Mouse (Mus musculus): ENCODE measurements around the gene Kif17. TPM values are rescaled to one million over a fixed set of nuclear protein-coding genes. Genes with fewer than 3 reads are reported as not detected.

The Kif17 gene
- total RNA-seq, 1 experiment, result 0.40 TPM

GRCm38 (mm10) chr4:138282834-138283233, 32.6 kb downstream of the Kif17 start:
- Histone ChIP-seq H3K36me3 (ENCODE audit: control insufficient read depth, insufficient read depth, low read length, poor library complexity, severe bottlenecking) (no peaks in the 10 kb centered on the region), H3K9me3 (ENCODE audit: control insufficient read depth, insufficient read depth, low read depth, low read length) (no peaks in the 10 kb centered on the region), H3K27ac (ENCODE audit: insufficient read depth, low read depth, low read length, poor library complexity, severe bottlenecking) (no peak overlapping the region), H3K9ac (ENCODE audit: insufficient read depth, low read depth, low read length, poor library complexity, severe bottlenecking) (no peak overlapping the region), H3K4me3 (ENCODE audit: insufficient read depth in 1 of 2, low read depth in 1 of 2, low read length in 2 of 2, poor library complexity in 1 of 2, severe bottlenecking in 1 of 2) (no peak overlapping the region), H3K4me1 (ENCODE audit: control insufficient read depth in 2 of 2, insufficient read depth in 2 of 2, low read length in 2 of 2, poor library complexity in 1 of 2) (peaks cover 0 to 4% of the 10 kb centered on the region in 2 experiments; a peak in 2 of 4 replicates)
- peak; percentile 95 for DNase-seq (ENCODE audit: low read depth, low spot score)
- peak; percentile 36; the same call in 1 of the 2 replicates for TF ChIP-seq HCFC1 (IDR thresholded peaks at IDR 0.05; ENCODE audit: borderline replicate concordance, insufficient read depth, low read length)
- TF ChIP-seq ZNF384 (IDR thresholded peaks at IDR 0.05; ENCODE audit: low read depth, low read length), result peak; percentile 72
- TF ChIP-seq ZC3H11A (IDR thresholded peaks at IDR 0.05; ENCODE audit: borderline replicate concordance, low read depth, low read length), result peak; percentile 62; the same call in 1 of the 2 replicates
- TF ChIP-seq MAFK (IDR thresholded peaks at IDR 0.05; ENCODE audit: insufficient read depth, low read depth, low read length), result no peak
- in situ Hi-C loops (cut with MboI; ENCODE audit: low sequenced_read_pairs in 2 of 2, unreplicated experiment in 2 of 2), result no loop called here

- no peak for DNase-seq (ENCODE audit: low read depth, low spot score)
- TF ChIP-seq ZC3H11A (IDR thresholded peaks at IDR 0.05; ENCODE audit: borderline replicate concordance, low read depth, low read length) (no peak), ZNF384 (IDR thresholded peaks at IDR 0.05; ENCODE audit: low read depth, low read length) (no peak), HCFC1 (IDR thresholded peaks at IDR 0.05; ENCODE audit: borderline replicate concordance, insufficient read depth, low read length) (no peak), CHD2 (IDR thresholded peaks at IDR 0.05; ENCODE audit: low read depth, low read length) (no peak)
- H3K9me3 ChIP-seq (ENCODE audit: control insufficient read depth, insufficient read depth, low read depth, low read length), result no peaks in the 10 kb centered on the region
- no peak overlapping the region for H3K9ac ChIP-seq (ENCODE audit: insufficient read depth, low read depth, low read length, poor library complexity, severe bottlenecking)
- in situ Hi-C loops (cut with MboI; ENCODE audit: low sequenced_read_pairs in 2 of 2, unreplicated experiment in 2 of 2), result no loop called here
- peaks cover 0 to 3% of the 10 kb centered on the region in 2 experiments; a peak in 1 of 4 replicates for H3K4me1 ChIP-seq (ENCODE audit: control insufficient read depth in 2 of 2, insufficient read depth in 2 of 2, low read length in 2 of 2, poor library complexity in 1 of 2)
- H3K4me3 ChIP-seq (ENCODE audit: insufficient read depth in 1 of 2, low read depth in 1 of 2, low read length in 2 of 2, poor library complexity in 1 of 2, severe bottlenecking in 1 of 2), result no peak overlapping the region
- H3K36me3 ChIP-seq (ENCODE audit: control insufficient read depth, insufficient read depth, low read length, poor library complexity, severe bottlenecking), result no peaks in the 10 kb centered on the region
- no peak overlapping the region for H3K27ac ChIP-seq (ENCODE audit: insufficient read depth, low read depth, low read length, poor library complexity, severe bottlenecking)
Measured at GRCm38 (mm10) chr4:138286411-138286810, 36.2 kb downstream of the Kif17 start.

- in situ Hi-C loops (cut with MboI; ENCODE audit: low sequenced_read_pairs in 2 of 2, unreplicated experiment in 2 of 2), result no loop called here
- H3K36me3 ChIP-seq (ENCODE audit: control insufficient read depth, insufficient read depth, low read length, poor library complexity, severe bottlenecking), result no peaks in the 10 kb centered on the region
- DNase-seq (ENCODE audit: low read depth, low spot score), result no peak
- peaks cover 0 to 3% of the 10 kb centered on the region in 2 experiments; a peak in 1 of 4 replicates for H3K4me1 ChIP-seq (ENCODE audit: control insufficient read depth in 2 of 2, insufficient read depth in 2 of 2, low read length in 2 of 2, poor library complexity in 1 of 2)
- H3K9me3 ChIP-seq (ENCODE audit: control insufficient read depth, insufficient read depth, low read depth, low read length), result no peaks in the 10 kb centered on the region
- no peak for TF ChIP-seq HCFC1 (IDR thresholded peaks at IDR 0.05; ENCODE audit: borderline replicate concordance, insufficient read depth, low read length)
- no peak for TF ChIP-seq ZNF384 (IDR thresholded peaks at IDR 0.05; ENCODE audit: low read depth, low read length)
- no peak overlapping the region for H3K4me3 ChIP-seq (ENCODE audit: insufficient read depth in 1 of 2, low read depth in 1 of 2, low read length in 2 of 2, poor library complexity in 1 of 2, severe bottlenecking in 1 of 2)
- no peak overlapping the region for H3K27ac ChIP-seq (ENCODE audit: insufficient read depth, low read depth, low read length, poor library complexity, severe bottlenecking)
- no peak overlapping the region for H3K9ac ChIP-seq (ENCODE audit: insufficient read depth, low read depth, low read length, poor library complexity, severe bottlenecking)
Measured at GRCm38 (mm10) chr4:138288691-138289090, 38.5 kb downstream of the Kif17 start.

- H3K4me3 ChIP-seq (ENCODE audit: insufficient read depth in 1 of 2, low read depth in 1 of 2, low read length in 2 of 2, poor library complexity in 1 of 2, severe bottlenecking in 1 of 2), result no peak overlapping the region
- in situ Hi-C loops (cut with MboI; ENCODE audit: low sequenced_read_pairs in 2 of 2, unreplicated experiment in 2 of 2), result no loop called here
- H3K27ac ChIP-seq (ENCODE audit: insufficient read depth, low read depth, low read length, poor library complexity, severe bottlenecking), result no peak overlapping the region
- TF ChIP-seq CHD2 (IDR thresholded peaks at IDR 0.05; ENCODE audit: low read depth, low read length), result no peak
- TF ChIP-seq ZC3H11A (IDR thresholded peaks at IDR 0.05; ENCODE audit: borderline replicate concordance, low read depth, low read length), result no peak
- TF ChIP-seq HCFC1 (IDR thresholded peaks at IDR 0.05; ENCODE audit: borderline replicate concordance, insufficient read depth, low read length), result no peak
- TF ChIP-seq MAFK (IDR thresholded peaks at IDR 0.05; ENCODE audit: insufficient read depth, low read depth, low read length), result no peak
- TF ChIP-seq ZNF384 (IDR thresholded peaks at IDR 0.05; ENCODE audit: low read depth, low read length), result no peak
- DNase-seq (ENCODE audit: low read depth, low spot score), result no peak
- H3K36me3 ChIP-seq (ENCODE audit: control insufficient read depth, insufficient read depth, low read length, poor library complexity, severe bottlenecking), result no peaks in the 10 kb centered on the region
- H3K4me1 ChIP-seq (ENCODE audit: control insufficient read depth in 2 of 2, insufficient read depth in 2 of 2, low read length in 2 of 2, poor library complexity in 1 of 2), result peaks cover 0 to 3% of the 10 kb centered on the region in 2 experiments; a peak in 1 of 4 replicates
- H3K9ac ChIP-seq (ENCODE audit: insufficient read depth, low read depth, low read length, poor library complexity, severe bottlenecking), result no peak overlapping the region
- H3K9me3 ChIP-seq (ENCODE audit: control insufficient read depth, insufficient read depth, low read depth, low read length), result no peaks in the 10 kb centered on the region
Measured at GRCm38 (mm10) chr4:138292028-138292427, 41.8 kb downstream of the Kif17 start.
